Mouse (Mus musculus) bone marrow macrophage, adult 2 months (primary cell): ENCODE results near the gene Plxnd1.

Experiments used
- CTCF ChIP-seq: IDR thresholded peaks from 2 replicates; pipeline ENCODE4 v1.5.1; 2012; ENCODE audit warnings: low read depth, mild to moderate bottlenecking, low read length, moderate library complexity
- POLR2A ChIP-seq: IDR thresholded peaks from 2 replicates; pipeline ENCODE4 v1.6.1; 2012; ENCODE audit warnings: mild to moderate bottlenecking, low read depth, low read length, borderline replicate concordance

- TF ChIP-seq CTCF (no peak), POLR2A (no peak)
Measured at GRCm38 (mm10) chr6:115914511-115915202, 80.1 kb downstream of the Plxnd1 start.
